Mouse (Mus musculus) kidney, embryonic 14.5 days (tissue): ENCODE results near the gene Mylk2. TPM values are rescaled to one million over a fixed set of nuclear protein-coding genes. Genes with fewer than 3 reads are reported as not detected.

Experiments
- ATAC-seq: fragments of 200-750 bp; cut with Nextera tagmentation; 2 replicates; pipeline ENCODE4 v1.8.0; 2017; ENCODE audit warnings: moderate number of reproducible peaks, mild to moderate bottlenecking, moderate TSS enrichment, moderate library complexity; ENCODE audit not compliant: low FRiP score, low TSS enrichment
- H3K27ac ChIP-seq: fragments of 300-500 bp; sonication (generic); 2 replicates; pipeline ENCODE4 v1.5.1; 2014; ENCODE audit warnings: low read depth, mild to moderate bottlenecking, low read length, moderate library complexity, mixed read lengths
- H3K27me3 ChIP-seq: fragments of 300-500 bp; sonication (generic); 2 replicates; pipeline ENCODE4 v1.6.1; 2014; ENCODE audit warnings: mild to moderate bottlenecking, low read length; ENCODE audit not compliant: control insufficient read depth, insufficient read depth
- H3K36me3 ChIP-seq: fragments of 300-500 bp; sonication (generic); 2 replicates; pipeline ENCODE4 v1.6.1; 2014; ENCODE audit warnings: low read length, mixed read lengths; ENCODE audit not compliant: control insufficient read depth, insufficient read depth
- H3K4me1 ChIP-seq: fragments of 300-500 bp; sonication (generic); 2 replicates; pipeline ENCODE4 v1.6.1; 2014; ENCODE audit warnings: low read length, mixed read lengths; ENCODE audit not compliant: control insufficient read depth, insufficient read depth
- H3K4me2 ChIP-seq: fragments of 300-500 bp; sonication (generic); replicated peaks from 2 replicates; pipeline ENCODE4 v1.6.1; 2014; ENCODE audit warnings: low read depth, mild to moderate bottlenecking, low read length
- H3K4me3 ChIP-seq: fragments of 300-500 bp; sonication (generic); 2 replicates; pipeline ENCODE4 v1.5.1; 2014; ENCODE audit warnings: mild to moderate bottlenecking, low read length
- H3K9ac ChIP-seq: fragments of 300-500 bp; sonication (generic); 2 replicates; pipeline ENCODE4 v1.6.1; 2014; ENCODE audit warnings: low read depth, mild to moderate bottlenecking, low read length, moderate library complexity
- H3K9me3 ChIP-seq: fragments of 300-500 bp; sonication (generic); 2 replicates; pipeline ENCODE4 v1.6.1; 2016; ENCODE audit warnings: low read length; ENCODE audit not compliant: control insufficient read depth
- WGBS: fragments of 180-500 bp; shearing (Covaris S2); extraction: QIAGEN DNeasy Blood & Tissue Kit; methylation state at CpG from one replicate; pipeline ENCODE4 v1.1.7; 2014; 5-methylcytosine and 5-hydroxymethylcytosine counted together
- polyA plus RNA-seq: library from polyadenylated mRNA; unstranded; fragments of >200 nt; fragmentation: Nextera tagmentation; extraction: Ambion mirVana; gene quantifications from 2 replicates; pipeline ENCODE4 v1.2.1, GENCODE M21; 2014

Mylk2 gene
- polyA plus RNA-seq = 0.13 TPM in 1 of 2 replicates, not detected in the other

DNA sequence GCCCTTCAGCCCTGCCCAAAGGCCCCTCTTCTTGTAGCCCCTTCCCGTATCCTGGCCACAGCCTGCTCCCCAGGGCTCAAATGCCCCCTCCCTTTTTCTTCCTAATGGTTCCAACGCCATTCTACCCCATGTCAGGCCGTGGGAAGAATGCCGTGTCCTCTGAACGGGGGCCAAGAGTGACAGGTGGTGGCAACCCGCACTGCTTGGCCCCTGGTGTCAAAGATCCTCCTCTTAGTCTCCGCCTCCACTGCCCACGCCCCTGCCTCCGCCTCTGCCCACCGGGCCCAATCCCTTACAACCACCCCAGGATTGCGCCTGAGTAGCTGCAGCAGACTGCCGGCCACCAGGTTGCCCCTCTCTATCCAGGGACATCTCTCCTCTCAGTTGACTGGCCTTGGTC lies at the start of gene Mylk2:
Gene Mylk2 (plus strand): TSS at position 322 of the 400 bp plus-strand sequence.
- H3K4me3 ChIP-seq = no peak within 1 kb of the TSS
- no peaks in the 10 kb centered on the region for H3K36me3 ChIP-seq
- H3K4me2 ChIP-seq = no peak within 1 kb of the TSS
- peaks cover 16% of the 10 kb centered on the region for H3K27me3 ChIP-seq
- WGBS = 14% methylated on average over 12 of the region's 12 CpGs
- no peaks in the 10 kb centered on the region for H3K9me3 ChIP-seq
- H3K4me1 ChIP-seq = peaks cover 15% of the 10 kb centered on the region
- no peak within 1 kb of the TSS for H3K9ac ChIP-seq
- no peak for ATAC-seq
- no peak within 1 kb of the TSS for H3K27ac ChIP-seq

DNA sequence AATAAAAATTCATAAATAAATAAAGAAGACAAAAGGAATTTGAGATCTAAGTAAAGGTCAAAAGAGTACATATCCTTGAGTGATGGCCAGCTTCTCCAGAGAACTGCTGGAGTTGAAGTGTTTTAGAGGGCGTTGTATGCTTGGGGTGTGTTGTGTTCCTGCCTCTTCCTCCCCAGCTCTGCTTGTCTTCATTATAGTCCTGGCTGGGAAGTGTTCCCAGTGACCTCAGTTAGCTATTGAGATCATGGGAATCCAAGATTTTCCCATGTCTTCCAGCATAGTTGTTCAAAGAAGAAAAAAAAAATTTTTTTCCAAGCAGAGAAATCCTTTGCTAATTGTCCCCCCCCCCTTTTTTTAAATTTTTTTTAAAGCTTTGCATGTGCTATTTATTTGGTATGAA lies 49.3 kb upstream of the Mylk2 start:
- peaks cover 44% of the 10 kb centered on the region for H3K36me3 ChIP-seq
- WGBS = 83% methylated on average over 1 of the region's 1 CpGs

DNA sequence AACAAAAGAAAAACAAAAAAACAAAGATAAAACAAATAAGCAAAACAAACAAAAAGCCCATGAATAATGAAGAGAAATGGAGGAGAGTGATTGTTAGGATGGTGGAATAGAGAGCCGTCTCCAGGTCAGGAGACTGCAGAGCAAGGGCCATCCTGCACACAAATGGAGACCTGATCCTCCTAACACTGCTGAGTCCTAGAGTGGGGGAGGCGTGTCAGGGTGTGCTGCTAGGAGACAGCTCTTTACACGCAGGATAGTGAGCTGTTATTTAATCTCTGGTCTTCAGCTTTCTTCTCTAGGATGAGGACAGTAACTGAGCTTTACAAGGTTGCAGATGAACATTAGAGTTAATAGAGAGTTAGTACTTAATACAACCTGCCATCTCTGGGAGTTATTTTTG lies 48.5 kb upstream of the Mylk2 start:
- ATAC-seq = 0 out of 2 replicates have a peak, but pooled peaks have one; percentile 77
- 46% methylated on average over 3 of the region's 3 CpGs for WGBS
- H3K9ac ChIP-seq = no peak overlapping the region
- H3K36me3 ChIP-seq = peaks cover 46% of the 10 kb centered on the region
- 0 out of 2 replicates have a peak, but pooled peaks cover 4% of the 10 kb centered on the region for H3K4me1 ChIP-seq
- H3K4me3 ChIP-seq = no peak overlapping the region
- no peak overlapping the region for H3K27ac ChIP-seq
- no peak overlapping the region for H3K4me2 ChIP-seq
- H3K9me3 ChIP-seq = no peaks in the 10 kb centered on the region
- H3K27me3 ChIP-seq = no peaks in the 10 kb centered on the region

More for the DNA sequence above, 49.3 kb upstream of the Mylk2 start:
- ATAC-seq = no peak
- Histone ChIP-seq H3K27me3 (no peaks in the 10 kb centered on the region), H3K4me1 (0 out of 2 replicates have a peak, but pooled peaks cover 4% of the 10 kb centered on the region), H3K4me2 (no peak overlapping the region), H3K9me3 (no peaks in the 10 kb centered on the region), H3K27ac (no peak overlapping the region), H3K9ac (no peak overlapping the region), H3K4me3 (no peak overlapping the region)

DNA sequence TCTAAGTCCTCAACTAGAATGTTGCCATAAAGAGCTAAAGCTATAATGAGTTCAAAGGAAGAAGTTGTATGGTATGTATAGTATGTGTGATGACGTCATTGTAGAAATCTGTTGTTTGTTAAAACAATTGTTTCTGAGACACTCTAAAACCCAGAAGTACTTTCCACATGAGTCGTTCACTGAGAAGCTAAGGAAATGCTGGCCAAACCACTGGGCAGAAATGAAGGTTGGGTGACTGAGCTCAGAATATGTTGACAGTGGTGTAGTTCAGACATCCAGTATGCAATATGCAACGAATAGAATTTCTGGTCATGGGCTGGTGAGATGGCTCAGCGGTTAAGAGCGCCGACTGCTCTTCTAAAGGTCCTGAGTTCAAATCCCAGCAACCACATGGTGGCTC lies 47.8 kb upstream of the Mylk2 start:
- Histone ChIP-seq H3K36me3 (peaks cover 44% of the 10 kb centered on the region), H3K4me2 (no peak overlapping the region), H3K9me3 (no peaks in the 10 kb centered on the region), H3K27ac (no peak overlapping the region), H3K4me1 (0 out of 2 replicates have a peak, but pooled peaks cover 4% of the 10 kb centered on the region), H3K4me3 (no peak overlapping the region), H3K9ac (no peak overlapping the region), H3K27me3 (no peaks in the 10 kb centered on the region)
- WGBS = 97% methylated on average over 6 of the region's 6 CpGs
- no peak for ATAC-seq

DNA sequence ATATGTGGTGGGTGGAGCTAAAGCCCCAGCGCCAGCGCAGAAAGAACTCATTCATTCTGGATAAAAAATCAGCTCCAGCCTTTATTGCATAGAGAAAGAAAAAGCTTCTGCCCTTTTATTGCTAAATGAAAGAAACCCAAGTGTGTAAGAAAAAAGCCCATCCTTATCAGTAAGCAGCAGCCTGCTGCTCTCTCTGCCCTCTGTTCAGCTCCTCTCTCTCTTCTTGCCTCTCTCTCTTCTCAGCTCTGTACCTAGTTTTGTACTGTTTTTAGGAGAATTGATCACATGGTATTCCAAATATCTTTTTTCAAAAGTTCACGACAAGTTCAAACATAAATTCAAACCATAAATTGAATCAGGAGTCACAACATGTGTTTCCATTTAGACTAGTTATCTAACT lies 32.9 kb upstream of the Mylk2 start:
- Histone ChIP-seq H3K9me3 (no peaks in the 10 kb centered on the region), H3K36me3 (peaks cover 87% of the 10 kb centered on the region), H3K4me1 (no peaks in the 10 kb centered on the region), H3K4me2 (no peak overlapping the region), H3K27ac (no peak overlapping the region), H3K9ac (no peak overlapping the region), H3K27me3 (no peaks in the 10 kb centered on the region), H3K4me3 (no peak overlapping the region)
- WGBS = 92% methylated on average over 3 of the region's 3 CpGs
- ATAC-seq = no peak

DNA sequence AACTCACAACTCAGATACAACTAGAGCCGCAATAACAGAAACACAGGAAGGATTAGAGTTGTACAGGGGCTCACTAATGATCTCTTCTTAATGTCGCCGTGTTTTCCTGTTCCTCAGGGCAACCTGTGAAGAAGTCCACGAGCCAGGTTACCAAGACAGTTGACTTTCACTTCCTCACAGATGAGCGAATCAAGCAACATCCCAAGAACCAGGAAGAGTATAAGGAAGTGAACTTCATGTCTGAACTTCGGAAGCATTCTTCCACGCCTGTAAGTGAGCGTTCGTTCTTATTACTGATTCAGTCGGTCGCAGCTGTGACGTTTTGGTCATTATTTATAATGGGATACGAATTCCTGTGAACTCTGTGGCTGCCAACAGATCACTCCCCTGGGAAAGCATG lies 30.3 kb upstream of the Mylk2 start:
- WGBS = 92% methylated on average over 13 of the region's 13 CpGs
- no peaks in the 10 kb centered on the region for H3K4me1 ChIP-seq
- no peak overlapping the region for H3K4me3 ChIP-seq
- H3K9ac ChIP-seq = no peak overlapping the region
- no peak overlapping the region for H3K4me2 ChIP-seq
- ATAC-seq = no peak
- H3K27ac ChIP-seq = no peak overlapping the region
- peaks cover 91% of the 10 kb centered on the region for H3K36me3 ChIP-seq
- H3K27me3 ChIP-seq = no peaks in the 10 kb centered on the region
- H3K9me3 ChIP-seq = no peaks in the 10 kb centered on the region

DNA sequence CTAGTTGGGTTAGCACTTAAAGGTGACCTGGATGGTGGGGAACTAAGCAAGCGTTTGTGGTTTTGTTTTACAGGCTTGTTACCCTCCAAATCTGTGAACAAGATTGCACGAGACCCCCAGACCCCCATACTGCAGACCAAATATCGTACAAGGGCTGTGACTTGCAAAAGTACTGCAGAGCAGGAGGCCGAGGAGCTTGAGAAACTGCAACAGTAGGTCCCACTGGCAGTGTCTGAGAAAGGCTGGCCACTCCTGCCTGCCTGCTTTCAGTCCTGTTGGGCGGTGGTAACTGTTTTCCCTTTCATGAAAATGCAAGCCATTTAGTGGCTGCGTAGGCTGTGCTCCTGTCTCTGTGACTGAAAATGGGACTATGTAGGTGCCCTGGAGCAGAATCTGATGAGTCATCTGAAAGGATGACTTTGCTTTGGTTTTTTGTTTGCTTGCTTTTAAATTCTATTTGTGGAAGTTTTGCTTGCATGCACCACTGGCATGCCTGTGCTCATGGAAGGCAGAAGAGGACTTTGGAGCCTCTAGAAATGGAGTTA lies 27.0 kb upstream of the Mylk2 start:
- Histone ChIP-seq H3K27me3 (no peaks in the 10 kb centered on the region), H3K4me3 (no peak overlapping the region), H3K9ac (no peak overlapping the region), H3K4me2 (no peak overlapping the region), H3K27ac (no peak overlapping the region), H3K9me3 (no peaks in the 10 kb centered on the region), H3K4me1 (no peaks in the 10 kb centered on the region), H3K36me3 (peaks cover 94% of the 10 kb centered on the region)
- ATAC-seq = no peak
- WGBS = 97% methylated on average over 6 of the region's 6 CpGs

DNA sequence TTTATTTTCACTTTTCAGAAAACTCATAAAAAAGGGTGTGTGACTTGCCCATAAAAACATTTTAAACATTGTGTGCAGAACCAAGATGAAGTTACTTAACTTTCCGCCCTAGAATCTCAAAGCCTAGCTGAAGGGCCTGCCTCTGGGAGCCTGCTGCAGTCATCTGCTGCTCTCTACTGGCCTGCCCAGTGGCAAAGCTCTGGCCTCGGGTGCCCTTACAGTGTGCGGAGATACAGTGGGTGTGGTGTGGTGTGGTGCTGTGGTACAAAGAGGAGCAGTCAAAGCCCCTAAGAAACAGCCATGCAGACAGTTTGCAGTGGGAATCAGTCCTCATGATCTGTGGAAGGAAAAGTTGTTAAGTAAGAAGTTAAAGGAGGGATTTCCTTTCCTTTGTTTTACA lies 23.9 kb upstream of the Mylk2 start:
- no peak overlapping the region for H3K4me3 ChIP-seq
- H3K4me2 ChIP-seq = no peak overlapping the region
- no peak overlapping the region for H3K9ac ChIP-seq
- no peak for ATAC-seq
- no peaks in the 10 kb centered on the region for H3K9me3 ChIP-seq
- H3K4me1 ChIP-seq = no peaks in the 10 kb centered on the region
- no peaks in the 10 kb centered on the region for H3K27me3 ChIP-seq
- H3K36me3 ChIP-seq = peaks cover 91% of the 10 kb centered on the region
- WGBS = 87% methylated on average over 3 of the region's 3 CpGs
- H3K27ac ChIP-seq = no peak overlapping the region

DNA sequence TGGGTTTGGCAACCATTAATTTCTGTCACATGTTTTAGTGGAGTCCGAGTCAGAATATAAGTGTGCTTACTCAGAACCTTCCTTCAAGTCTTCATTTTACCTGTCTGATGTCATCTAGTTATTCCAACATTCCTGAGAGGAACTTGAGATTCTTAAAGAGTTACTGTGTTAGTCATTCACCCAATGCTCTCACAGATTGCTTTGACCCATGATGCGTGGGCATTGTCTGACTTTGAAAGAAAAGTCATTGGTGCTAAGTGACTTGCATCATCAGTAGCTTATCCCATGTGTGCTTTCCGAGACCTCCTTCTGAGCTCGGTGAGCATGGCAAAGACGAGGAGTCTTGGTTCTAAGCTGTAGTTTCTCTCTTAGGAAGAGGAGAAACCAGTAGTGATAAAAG lies 22.4 kb upstream of the Mylk2 start:
- H3K4me1 ChIP-seq = no peaks in the 10 kb centered on the region
- no peak overlapping the region for H3K9ac ChIP-seq
- no peaks in the 10 kb centered on the region for H3K9me3 ChIP-seq
- H3K36me3 ChIP-seq = peaks cover 92% of the 10 kb centered on the region
- WGBS = 94% methylated on average over 5 of the region's 5 CpGs
- ATAC-seq = no peak
- no peak overlapping the region for H3K4me2 ChIP-seq
- H3K27ac ChIP-seq = no peak overlapping the region
- H3K4me3 ChIP-seq = no peak overlapping the region
- H3K27me3 ChIP-seq = no peaks in the 10 kb centered on the region
